Mouse (Mus musculus): ENCODE data around the gene Zfp513. TPM values are rescaled to one million over a fixed set of nuclear protein-coding genes. Genes with fewer than 3 reads are reported as not detected.

Gene Zfp513
- polyA plus RNA-seq, 1 experiment from 2014 or later: 17.0 TPM

DNA sequence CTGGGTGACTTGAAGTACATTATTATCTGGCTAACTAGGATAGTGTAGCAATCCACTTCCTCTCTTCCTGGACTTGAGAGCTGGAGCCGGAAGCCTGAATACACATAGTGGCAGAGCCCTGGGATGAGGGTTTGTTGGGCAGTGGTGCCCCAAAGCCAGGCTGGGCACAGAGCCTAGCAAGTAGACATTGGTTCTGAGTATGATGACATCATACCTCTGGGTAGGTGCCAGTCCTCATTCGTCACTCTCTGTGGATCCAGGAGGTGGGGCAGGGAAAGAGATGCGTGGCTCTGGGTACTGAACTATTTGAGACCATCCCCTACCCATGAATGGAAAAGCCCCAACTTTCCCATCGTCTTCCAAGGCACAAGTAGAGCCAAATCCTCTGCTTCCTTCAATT is 52.3 kb downstream of the Zfp513 start:
- WGBS: 87% methylated on average over 4 of the region's 4 CpGs
- no peak for ATAC-seq (replicated peaks)
- no peak overlapping the region for H3K9ac ChIP-seq

More for the DNA sequence above, 52.3 kb downstream of the Zfp513 start:
- Histone ChIP-seq H3K27me3 (replicated peaks) (no peaks in the 10 kb centered on the region), H3K27ac (no peak overlapping the region), H3K4me3 (no peak overlapping the region), H3K4me2 (no peak overlapping the region), H3K36me3 (replicated peaks) (no peaks in the 10 kb centered on the region), H3K9me3 (no peaks in the 10 kb centered on the region), H3K4me1 (peaks cover 10% of the 10 kb centered on the region)

Other genes with a start within 250 kb of the Zfp513 start
- gene Preb, start 241.9 kb downstream of the Zfp513 start, polyA plus RNA-seq (2015; fragmentation: Nextera tagmentation; extraction: Ambion mirVana): 110 and 113 TPM in 2 replicates
- gene Tcf23, start 233.6 kb downstream of the Zfp513 start, polyA plus RNA-seq (2015; fragmentation: Nextera tagmentation; extraction: Ambion mirVana): 0.08 TPM in 1 of 2 replicates, not detected in the other
- 161 and 164 TPM in 2 replicates for gene Atraid, start 154.0 kb downstream of the Zfp513 start, polyA plus RNA-seq (2015; fragmentation: Nextera tagmentation; extraction: Ambion mirVana)
- gene Slc5a6, start 153.4 kb downstream of the Zfp513 start, polyA plus RNA-seq (2015; fragmentation: Nextera tagmentation; extraction: Ambion mirVana): 26.9 and 29.1 TPM in 2 replicates
- 14.9 and 16.2 TPM in 2 replicates for gene Cad, start 147.5 kb downstream of the Zfp513 start, polyA plus RNA-seq (2015; fragmentation: Nextera tagmentation; extraction: Ambion mirVana)
- gene Dnajc5g, start 96.0 kb downstream of the Zfp513 start, polyA plus RNA-seq (2015; fragmentation: Nextera tagmentation; extraction: Ambion mirVana): not detected in 2 replicates
- gene Slc30a3, start 94.1 kb downstream of the Zfp513 start, polyA plus RNA-seq (2015; fragmentation: Nextera tagmentation; extraction: Ambion mirVana): 20.4 and 21.5 TPM in 2 replicates
- gene Trim54, start 85.6 kb downstream of the Zfp513 start, polyA plus RNA-seq (2015; fragmentation: Nextera tagmentation; extraction: Ambion mirVana): not detected in 2 replicates
- gene Ucn, start 63.5 kb downstream of the Zfp513 start, polyA plus RNA-seq (2015; fragmentation: Nextera tagmentation; extraction: Ambion mirVana): not detected in 2 replicates
- gene Mpv17, start 48.1 kb downstream of the Zfp513 start, polyA plus RNA-seq (2015; fragmentation: Nextera tagmentation; extraction: Ambion mirVana): 51.5 and 57.8 TPM in 2 replicates
- 1.7 TPM in 2 replicates for gene Gm29609, start 22.4 kb downstream of the Zfp513 start, polyA plus RNA-seq (2015; fragmentation: Nextera tagmentation; extraction: Ambion mirVana)
- gene Gtf3c2, start 22.2 kb downstream of the Zfp513 start, polyA plus RNA-seq (2015; fragmentation: Nextera tagmentation; extraction: Ambion mirVana): 72.3 and 73.6 TPM in 2 replicates
- gene Snx17, start 9.1 kb downstream of the Zfp513 start, polyA plus RNA-seq (2015; fragmentation: Nextera tagmentation; extraction: Ambion mirVana): 125 and 126 TPM in 2 replicates
- 85.0 and 92.1 TPM in 2 replicates for gene Eif2b4, start 8.9 kb downstream of the Zfp513 start, polyA plus RNA-seq (2015; fragmentation: Nextera tagmentation; extraction: Ambion mirVana)
- 191 and 200 TPM in 2 replicates for gene Ppm1g, start 18.4 kb upstream of the Zfp513 start, polyA plus RNA-seq (2015; fragmentation: Nextera tagmentation; extraction: Ambion mirVana)
- gene Nrbp1, start 38.6 kb upstream of the Zfp513 start, polyA plus RNA-seq (2015; fragmentation: Nextera tagmentation; extraction: Ambion mirVana): 169 and 177 TPM in 2 replicates
- 0.45 and 0.69 TPM in 2 replicates for gene Gm9970, start 38.9 kb upstream of the Zfp513 start, polyA plus RNA-seq (2015; fragmentation: Nextera tagmentation; extraction: Ambion mirVana)
- gene Krtcap3, start 49.4 kb upstream of the Zfp513 start, polyA plus RNA-seq (2015; fragmentation: Nextera tagmentation; extraction: Ambion mirVana): 2.5 and 3.2 TPM in 2 replicates
- gene Ift172, start 88.8 kb upstream of the Zfp513 start, polyA plus RNA-seq (2015; fragmentation: Nextera tagmentation; extraction: Ambion mirVana): 34.3 and 36.6 TPM in 2 replicates
- 107 and 113 TPM in 2 replicates for gene Fndc4, start 93.8 kb upstream of the Zfp513 start, polyA plus RNA-seq (2015; fragmentation: Nextera tagmentation; extraction: Ambion mirVana)
- gene Gckr, start 95.1 kb upstream of the Zfp513 start, polyA plus RNA-seq (2015; fragmentation: Nextera tagmentation; extraction: Ambion mirVana): 0.50 and 0.74 TPM in 2 replicates

All from midbrain, embryonic 15.5 days (tissue).